Comparison of ENCODE assay signal across 12 mouse cellular contexts in the genomic region with DNA sequence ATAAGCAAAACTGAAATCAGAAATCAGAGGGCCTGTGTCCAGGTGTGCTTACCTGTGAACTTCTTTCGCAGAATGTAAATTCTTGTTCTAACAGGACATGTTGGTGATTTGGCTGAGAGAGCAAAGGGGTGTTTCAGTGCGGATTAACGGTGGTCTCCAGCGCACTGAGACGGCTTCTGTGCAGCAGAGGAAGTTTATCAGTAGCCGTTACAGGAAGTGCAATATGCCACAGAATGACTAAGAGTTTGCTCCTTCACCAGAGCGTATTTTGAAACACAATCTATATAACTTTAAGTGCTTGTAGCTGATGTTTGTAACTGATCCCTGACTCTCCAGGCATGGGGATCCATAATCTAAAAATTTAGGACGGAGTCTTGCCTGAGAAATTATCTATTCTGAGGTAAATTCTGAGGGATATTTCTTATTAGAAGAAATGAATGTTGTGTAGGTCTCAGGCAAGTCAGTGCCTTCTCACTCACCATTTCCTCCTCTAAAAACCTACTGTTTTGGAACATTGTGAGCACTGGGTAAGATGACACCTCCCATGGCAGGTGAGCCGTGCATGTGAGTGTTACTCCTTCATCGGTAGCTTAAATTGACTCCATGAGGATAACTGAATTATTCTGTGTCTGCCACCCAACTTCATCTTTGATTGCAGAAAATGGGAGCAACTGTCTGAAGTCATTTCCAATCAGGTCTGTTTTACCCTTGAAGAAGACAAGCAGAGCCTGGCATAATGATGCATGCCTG. TPM values are rescaled to one million over a fixed set of nuclear protein-coding genes. Genes with fewer than 3 reads are reported as not detected.
DNase-seq lines count a peak whose midpoint lies in the region; ATAC-seq and TF ChIP-seq lines count a peak whose summit lies in the region.
"Had no signal": no experiment of that assay in that cellular context is flagged by ENCODE, and none has a peak within 500 bp of the region (broad histone marks: within the 10 kb centered on the region; RNA-seq: fewer than 3 reads in every experiment).

Evi2b (minus strand) TSS at position 203 of the 750 bp plus-strand sequence.

- H3K36me3 ChIP-seq in kidney, embryonic 16.5 days (ENCODE audit: insufficient read depth, low read length), result no peaks in the 10 kb centered on the region
- no peaks in the 10 kb centered on the region for H3K36me3 ChIP-seq in liver, embryonic 14.5 days (replicated peaks; ENCODE audit: control insufficient read depth, insufficient read depth, low read depth)
- peaks cover 2% of the 10 kb centered on the region for H3K36me3 ChIP-seq in splenic B cell, adult 2 months (ENCODE audit: control insufficient read depth, insufficient read depth, low read length, poor library complexity, severe bottlenecking)

- 0 out of 2 replicates have a peak within 1 kb of the TSS, but pooled peaks have one; percentile 7 for H3K4me2 ChIP-seq in kidney, embryonic 16.5 days (replicated peaks; ENCODE audit: low read depth, low read length)
- peak within 1 kb of the TSS; percentile 45 for H3K4me2 ChIP-seq in liver, embryonic 14.5 days (ENCODE audit: low read depth)

- 0 out of 2 replicates have a peak within 1 kb of the TSS, but pooled peaks have one; percentile 11 for H3K9ac ChIP-seq in kidney, embryonic 16.5 days (replicated peaks; ENCODE audit: low read length)
- H3K9ac ChIP-seq in liver, embryonic 14.5 days (replicated peaks), result no peak within 1 kb of the TSS; the same call in 1 of the 2 replicates

- 0 out of 2 replicates have a peak within 1 kb of the TSS, but pooled peaks have one; percentile 53 for H3K27ac ChIP-seq in kidney, embryonic 16.5 days (ENCODE audit: low read length)
- H3K27ac ChIP-seq in liver, embryonic 14.5 days, result no peak within 1 kb of the TSS; the same call in 1 of the 2 replicates

- no peaks in the 10 kb centered on the region for H3K9me3 ChIP-seq in kidney, embryonic 16.5 days (ENCODE audit: low read length)
- no peaks in the 10 kb centered on the region for H3K9me3 ChIP-seq in liver, embryonic 14.5 days (ENCODE audit: control insufficient read depth, low read length)

- H3K4me3 ChIP-seq in kidney, embryonic 16.5 days (ENCODE audit: low read length), result no peak within 1 kb of the TSS
- peak within 1 kb of the TSS; percentile 19 to 52 for H3K4me3 ChIP-seq in liver, embryonic 14.5 days (ENCODE audit: insufficient read depth in 1 of 2, low read depth in 2 of 2, low read length in 2 of 2)

- no peak for DNase-seq in kidney, adult 18-20 months
- DNase-seq in T-cell, adult 2 months (ENCODE audit: low spot score), result peak; percentile 53
- no peak for DNase-seq in liver, embryonic 14.5 days (ENCODE audit: low read depth in 3 of 3, low spot score in 3 of 3)
- DNase-seq in splenic B cell, adult 2 months (ENCODE audit: low read depth, low spot score), result peak; percentile 70
- no peak for DNase-seq in frontal cortex, adult 2 months (ENCODE audit: extremely low spot score in 1 of 2, low spot score in 1 of 2)
- DNase-seq in frontal cortex, postnatal 14 days (ENCODE audit: low spot score in 2 of 2), result no peak
- DNase-seq in layer of hippocampus, adult 11-12 months (ENCODE audit: low spot score), result no peak
- DNase-seq: cerebellum, adult 9-10 months; heart, postnatal 36 days; left cerebral cortex, postnatal 4 days; right cerebral cortex, postnatal 4 days had no signal

- H3K4me1 ChIP-seq in kidney, embryonic 16.5 days (ENCODE audit: insufficient read depth, low read length), result peaks cover 10% of the 10 kb centered on the region
- peaks cover 0 to 31% of the 10 kb centered on the region in 2 experiments; a peak in 2 of 4 replicates for H3K4me1 ChIP-seq in liver, embryonic 14.5 days (replicated peaks; ENCODE audit: control insufficient read depth in 2 of 2, insufficient read depth in 2 of 2, low read length in 1 of 2)

- no peaks in the 10 kb centered on the region for H3K27me3 ChIP-seq in kidney, embryonic 16.5 days (ENCODE audit: insufficient read depth, low read length)
- H3K27me3 ChIP-seq in liver, embryonic 14.5 days (ENCODE audit: control insufficient read depth, insufficient read depth, low read length), result no peaks in the 10 kb centered on the region
- no peaks in the 10 kb centered on the region for H3K27me3 ChIP-seq in splenic B cell, adult 2 months (ENCODE audit: control insufficient read depth, insufficient read depth, low read length, poor library complexity, severe bottlenecking)

- no peak for TF ChIP-seq CTCF in liver, embryonic 14.5 days (IDR thresholded peaks at IDR 0.05; ENCODE audit: low read depth)

- no peak for ATAC-seq in kidney, embryonic 16.5 days (ENCODE audit: low FRiP score, low TSS enrichment)
- ATAC-seq in liver, embryonic 14.5 days (ENCODE audit: insufficient read depth), result no peak

- 34% methylated on average over 10 of the region's 10 CpGs for WGBS in kidney, embryonic 16.5 days
- WGBS in liver, embryonic 14.5 days (ENCODE audit: insufficient replicate concordance), result 9% methylated on average over 10 of the region's 10 CpGs

- no peak for TF ChIP-seq EP300 in liver, embryonic 14.5 days (IDR thresholded peaks at IDR 0.05; ENCODE audit: low read depth)

RNA-seq across cellular contexts. Expression of gene Evi2b, which starts in this region (rescaled TPM):
- 0.50 and 0.60 TPM in 2 replicates for polyA plus RNA-seq in kidney, embryonic 16.5 days (2015; fragmentation: Nextera tagmentation; extraction: Ambion mirVana)
- 8.4 and 9.7 TPM in 2 replicates for polyA plus RNA-seq in liver, embryonic 14.5 days (2012; rRNA removed)
- polyA plus RNA-seq in liver, embryonic 14.5 days (2014; fragmentation: Nextera tagmentation; extraction: Ambion mirVana), result 7.7 and 7.8 TPM in 2 replicates
- 0.88 and 1.3 TPM in 2 replicates for polyA plus RNA-seq in frontal cortex, adult 2 months (2012; rRNA removed)

Comparison
In these comparisons a context has a peak if more than half of its experiments do, and no peak if none do; other contexts are left out.
1. DNase-seq: peak in T-cell, adult 2 months (single experiment) and splenic B cell, adult 2 months (single experiment); none in kidney, adult 18-20 months (single experiment), liver, embryonic 14.5 days (0 of 3), frontal cortex, adult 2 months (0 of 2), frontal cortex, postnatal 14 days (0 of 2) and layer of hippocampus, adult 11-12 months (single experiment).